Mouse (Mus musculus): ENCODE measurements around the gene Mb21d2.

- TF ChIP-seq CTCF (IDR thresholded peaks at IDR 0.05; ENCODE audit: borderline replicate concordance, extremely low read depth, insufficient read depth, insufficient read length) (no peak), POLR2A (IDR thresholded peaks at IDR 0.05; ENCODE audit: borderline replicate concordance, extremely low read depth, insufficient read depth, insufficient read length, poor library complexity, severe bottlenecking) (no peak)
Observed at GRCm38 (mm10) chr16:28884661-28885060, 44.8 kb downstream of the Mb21d2 start.
